Mouse (Mus musculus): ENCODE measurements around the gene Cxadr. TPM values are rescaled to one million over a fixed set of nuclear protein-coding genes. Genes with fewer than 3 reads are reported as not detected.

Gene Cxadr
- polyA plus RNA-seq, 1 experiment, result 30.3 TPM

GRCm38 (mm10) chr16:78294606-78295275, 6.5 kb upstream of the Cxadr start:
- H3K27ac ChIP-seq (replicated peaks; ENCODE audit: low read depth, low read length), result peak overlapping the region; percentile 62
- no peak overlapping the region for H3K4me3 ChIP-seq (ENCODE audit: insufficient read depth, low read depth, low read length)

DNA sequence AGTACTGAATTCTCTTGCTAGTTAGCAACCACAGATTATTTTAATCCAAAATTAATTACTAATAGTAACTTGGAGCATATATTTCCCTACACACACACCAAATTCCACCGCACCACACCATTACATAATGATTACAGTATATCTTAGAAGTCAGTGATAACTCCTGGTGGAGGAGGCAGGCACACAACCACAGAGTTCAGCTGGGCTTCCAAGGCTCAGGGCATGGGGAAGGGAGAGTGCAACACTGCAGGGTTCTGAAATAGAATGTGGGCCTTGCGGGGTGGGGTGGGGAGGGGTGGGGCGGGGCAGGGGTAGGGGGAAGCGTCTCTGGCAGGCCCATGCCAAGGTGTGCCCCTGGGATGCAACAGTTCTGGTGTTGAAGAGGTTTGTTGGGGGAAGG, 5.7 kb upstream of the Cxadr start:
- no peak overlapping the region for H3K4me3 ChIP-seq (ENCODE audit: insufficient read depth, low read depth, low read length)
- H3K4me1 ChIP-seq (ENCODE audit: control insufficient read depth, insufficient read depth, insufficient read length, low read length), result no peaks in the 10 kb centered on the region; the same call in 1 of the 2 replicates
- H3K27ac ChIP-seq (replicated peaks; ENCODE audit: low read depth, low read length), result peak overlapping the region; percentile 84

More at GRCm38 (mm10) chr16:78294606-78295275, 6.5 kb upstream of the Cxadr start:
- H3K4me1 ChIP-seq (ENCODE audit: control insufficient read depth, insufficient read depth, insufficient read length, low read length), result no peaks in the 10 kb centered on the region; the same call in 1 of the 2 replicates

DNA sequence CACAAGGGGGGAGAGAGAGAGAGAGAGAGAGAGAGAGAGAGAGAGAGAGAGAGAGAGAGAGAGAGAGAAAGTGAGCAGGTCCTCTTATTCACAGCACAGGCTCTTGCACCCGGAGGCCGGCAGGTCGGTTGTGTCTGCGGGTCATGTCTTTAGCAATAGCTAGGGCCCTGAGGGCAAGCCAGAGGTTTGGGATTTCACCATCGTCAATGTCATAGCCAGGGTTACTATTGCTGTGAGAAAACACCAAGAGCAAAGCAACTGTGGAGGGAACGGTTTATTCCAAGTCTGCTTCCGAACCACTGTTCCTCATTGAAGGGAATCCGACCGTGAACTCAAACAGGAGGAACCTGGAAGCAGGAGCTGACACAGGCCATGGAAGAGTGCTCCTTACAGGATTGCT, 5.2 kb upstream of the Cxadr start:
- H3K4me1 ChIP-seq (ENCODE audit: control insufficient read depth, insufficient read depth, insufficient read length, low read length), result no peaks in the 10 kb centered on the region; the same call in 1 of the 2 replicates
- H3K4me3 ChIP-seq (ENCODE audit: insufficient read depth, low read depth, low read length), result no peak overlapping the region

GRCm38 (mm10) chr16:78301831-78302677, 765 bp downstream of the Cxadr start:
- Histone ChIP-seq H3K4me3 (ENCODE audit: insufficient read depth, low read depth, low read length) (peak overlapping the region; percentile 77), H3K27ac (replicated peaks; ENCODE audit: low read depth, low read length) (peak overlapping the region; percentile 45)

More for the DNA sequence above, 5.2 kb upstream of the Cxadr start:
- H3K27ac ChIP-seq (replicated peaks; ENCODE audit: low read depth, low read length), result peak overlapping the region; percentile 84

DNA sequence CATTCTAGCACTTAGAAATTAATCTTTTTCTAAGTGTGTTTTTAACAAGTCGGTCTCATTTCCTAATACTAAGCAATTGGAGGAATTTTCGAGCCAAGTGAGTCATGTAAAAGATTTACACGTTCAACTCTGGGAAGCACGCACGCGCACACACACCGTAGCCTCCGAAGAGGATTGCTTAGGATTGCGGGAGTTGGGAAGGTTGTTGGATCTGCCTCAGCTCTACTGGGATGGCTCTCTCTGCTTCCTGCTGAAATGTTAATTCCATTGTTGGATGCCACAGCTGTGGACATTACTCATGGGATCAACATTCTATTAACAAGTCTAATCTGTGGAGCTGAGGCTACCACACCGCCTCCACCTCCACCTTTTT, 1.4 kb downstream of the Cxadr start:
- H3K27ac ChIP-seq (replicated peaks; ENCODE audit: low read depth, low read length), result no peak overlapping the region
- no peaks in the 10 kb centered on the region for H3K4me1 ChIP-seq (ENCODE audit: control insufficient read depth, insufficient read depth, insufficient read length, low read length)
- H3K4me3 ChIP-seq (ENCODE audit: insufficient read depth, low read depth, low read length), result peak overlapping the region; percentile 77

More at GRCm38 (mm10) chr16:78301831-78302677, 765 bp downstream of the Cxadr start:
- no peaks in the 10 kb centered on the region for H3K4me1 ChIP-seq (ENCODE audit: control insufficient read depth, insufficient read depth, insufficient read length, low read length)

DNA sequence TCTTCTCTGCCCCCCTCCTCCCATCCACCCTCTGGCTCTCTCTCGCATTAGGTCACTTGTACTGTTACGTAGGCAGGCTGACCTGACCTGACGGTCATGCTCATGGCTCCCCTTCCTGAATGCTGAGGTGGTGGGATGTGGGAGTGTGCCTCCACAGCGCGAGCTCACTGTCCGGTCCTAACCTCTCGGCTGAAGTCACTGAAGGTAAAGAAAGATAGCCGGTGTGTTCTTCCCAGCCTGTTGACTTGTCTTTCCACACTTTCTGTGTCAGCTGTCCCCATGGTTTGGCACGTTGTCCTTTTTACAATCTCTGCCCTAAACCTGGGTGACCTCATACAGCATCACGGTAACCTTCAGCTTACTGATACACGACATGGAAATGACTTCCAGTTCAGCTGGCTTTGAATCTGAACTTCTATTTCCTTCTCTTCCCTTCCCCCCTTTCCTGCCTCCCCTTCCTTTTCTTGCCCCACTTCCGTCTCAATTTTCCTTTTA, 4.4 kb downstream of the Cxadr start:
- 0 out of 2 replicates have a peak overlapping the region, but pooled peaks have one; percentile 20 for H3K27ac ChIP-seq (replicated peaks; ENCODE audit: low read depth, low read length)
- H3K4me3 ChIP-seq (ENCODE audit: insufficient read depth, low read depth, low read length), result no peak overlapping the region
- H3K4me1 ChIP-seq (ENCODE audit: control insufficient read depth, insufficient read depth, insufficient read length, low read length), result 0 out of 2 replicates have a peak, but pooled peaks cover 2% of the 10 kb centered on the region

DNA sequence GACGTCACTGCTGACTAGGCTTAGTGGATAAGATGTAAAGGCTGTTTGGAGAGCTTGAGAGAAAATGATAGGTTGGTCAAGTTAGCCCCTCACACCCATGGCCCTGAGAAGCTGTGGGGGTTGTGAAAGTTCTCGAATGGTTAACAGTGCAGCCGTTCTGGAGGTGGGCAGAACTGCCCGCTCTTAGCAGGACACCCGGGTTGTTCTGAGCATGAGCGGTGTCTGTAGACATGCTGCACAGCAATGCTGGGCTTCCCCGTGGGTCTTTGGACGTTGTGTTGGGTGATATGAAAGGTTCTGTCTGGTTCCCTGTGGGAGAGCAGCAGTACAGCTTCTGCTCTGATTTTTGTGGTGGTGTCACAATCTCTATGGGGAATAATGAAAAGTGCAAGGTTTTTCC, 5.3 kb downstream of the Cxadr start:
- Histone ChIP-seq H3K4me1 (ENCODE audit: control insufficient read depth, insufficient read depth, insufficient read length, low read length) (0 out of 2 replicates have a peak, but pooled peaks cover 2% of the 10 kb centered on the region), H3K27ac (replicated peaks; ENCODE audit: low read depth, low read length) (no peak overlapping the region), H3K4me3 (ENCODE audit: insufficient read depth, low read depth, low read length) (no peak overlapping the region)

DNA sequence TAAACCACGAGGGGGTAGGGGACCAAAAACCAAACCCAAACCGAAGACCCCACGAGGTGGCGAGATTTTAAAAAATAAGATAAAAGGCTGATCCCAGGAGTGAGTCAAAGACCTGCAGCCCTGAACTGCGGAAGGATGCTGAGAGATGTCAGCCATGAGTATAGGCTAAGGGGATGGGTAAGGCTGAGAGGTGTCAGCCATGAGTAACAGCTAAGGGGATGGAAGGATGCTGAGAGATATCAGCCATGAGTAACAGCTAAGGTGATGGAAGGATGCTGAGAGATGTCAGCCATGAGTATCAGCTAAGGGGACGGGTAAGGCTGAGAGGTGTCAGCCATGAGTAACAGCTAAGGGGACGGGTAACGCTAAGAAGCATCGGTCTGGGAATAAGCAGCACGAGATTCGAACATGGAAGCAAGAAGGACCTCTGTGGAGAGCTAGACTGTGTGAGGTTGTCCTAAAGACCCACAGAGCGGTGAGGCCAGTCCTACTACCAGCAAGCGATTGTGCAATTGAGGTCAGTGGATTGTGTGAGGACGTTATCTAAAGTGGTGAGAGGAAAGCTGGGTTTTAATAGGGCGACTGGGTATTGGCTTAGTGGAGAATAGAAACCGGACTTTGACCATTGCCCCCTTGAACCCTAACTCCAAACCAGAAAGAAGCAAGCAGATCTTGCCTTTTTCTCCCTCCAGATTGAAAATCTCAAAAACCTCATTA, 6.3 kb downstream of the Cxadr start:
- no peak overlapping the region for H3K4me3 ChIP-seq (ENCODE audit: insufficient read depth, low read depth, low read length)
- 0 out of 2 replicates have a peak, but pooled peaks cover 2% of the 10 kb centered on the region for H3K4me1 ChIP-seq (ENCODE audit: control insufficient read depth, insufficient read depth, insufficient read length, low read length)
- H3K27ac ChIP-seq (replicated peaks; ENCODE audit: low read depth, low read length), result no peak overlapping the region

- H3K4me1 ChIP-seq (ENCODE audit: control insufficient read depth, insufficient read depth, insufficient read length, low read length), result 0 out of 2 replicates have a peak, but pooled peaks cover 2% of the 10 kb centered on the region
- H3K4me3 ChIP-seq (ENCODE audit: insufficient read depth, low read depth, low read length), result no peak overlapping the region
- no peak overlapping the region for H3K27ac ChIP-seq (replicated peaks; ENCODE audit: low read depth, low read length)
These were observed 8.0 kb downstream of the Cxadr start for GRCm38 (mm10) chr16:78309258-78309657.

GRCm38 (mm10) chr16:78313135-78313887, 12.0 kb downstream of the Cxadr start:
- Histone ChIP-seq H3K4me3 (ENCODE audit: insufficient read depth, low read depth, low read length) (no peak overlapping the region), H3K27ac (replicated peaks; ENCODE audit: low read depth, low read length) (no peak overlapping the region), H3K4me1 (ENCODE audit: control insufficient read depth, insufficient read depth, insufficient read length, low read length) (peaks cover 2% of the 10 kb centered on the region; the same call in 1 of the 2 replicates)

- no peak overlapping the region for H3K4me3 ChIP-seq (ENCODE audit: insufficient read depth, low read depth, low read length)
- H3K4me1 ChIP-seq (ENCODE audit: control insufficient read depth, insufficient read depth, insufficient read length, low read length), result peaks cover under 1% of the 10 kb centered on the region; the same call in 1 of the 2 replicates
- no peak overlapping the region for H3K27ac ChIP-seq (replicated peaks; ENCODE audit: low read depth, low read length)
These were observed 12.7 kb downstream of the Cxadr start for GRCm38 (mm10) chr16:78314026-78314425.

- no peak overlapping the region for H3K27ac ChIP-seq (replicated peaks; ENCODE audit: low read depth, low read length)
- no peaks in the 10 kb centered on the region; the same call in 1 of the 2 replicates for H3K4me1 ChIP-seq (ENCODE audit: control insufficient read depth, insufficient read depth, insufficient read length, low read length)
- no peak overlapping the region for H3K4me3 ChIP-seq (ENCODE audit: insufficient read depth, low read depth, low read length)
These were observed 15.6 kb downstream of the Cxadr start for GRCm38 (mm10) chr16:78316849-78317248.

DNA sequence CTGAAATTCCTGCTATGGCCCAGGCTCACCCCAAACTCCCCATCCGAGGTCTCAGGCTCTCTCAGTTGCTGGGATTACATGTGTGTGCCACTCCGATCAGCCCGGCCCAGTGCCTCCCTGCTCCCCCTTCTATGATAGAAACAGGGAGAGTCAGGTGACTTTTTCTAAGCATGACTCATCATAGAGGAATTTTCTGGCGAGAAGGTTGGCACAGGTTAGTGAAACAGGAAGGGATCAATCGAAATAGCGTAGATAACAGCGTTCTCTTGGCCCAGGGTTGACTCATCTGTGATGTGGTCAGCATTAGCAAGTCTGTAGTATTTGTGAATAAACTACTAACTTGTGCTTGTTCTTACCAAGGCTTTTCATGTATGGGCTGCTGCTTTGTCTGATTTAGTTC, 16.7 kb downstream of the Cxadr start:
- H3K4me1 ChIP-seq (ENCODE audit: control insufficient read depth, insufficient read depth, insufficient read length, low read length), result no peaks in the 10 kb centered on the region; the same call in 1 of the 2 replicates
- H3K27ac ChIP-seq (replicated peaks; ENCODE audit: low read depth, low read length), result no peak overlapping the region
- no peak overlapping the region for H3K4me3 ChIP-seq (ENCODE audit: insufficient read depth, low read depth, low read length)

GRCm38 (mm10) chr16:78319711-78320110, 18.4 kb downstream of the Cxadr start:
- Histone ChIP-seq H3K4me3 (ENCODE audit: insufficient read depth, low read depth, low read length) (no peak overlapping the region), H3K27ac (replicated peaks; ENCODE audit: low read depth, low read length) (no peak overlapping the region), H3K4me1 (ENCODE audit: control insufficient read depth, insufficient read depth, insufficient read length, low read length) (no peaks in the 10 kb centered on the region)
